Mouse (Mus musculus) heart, adult 2 months (tissue): ENCODE measurements around the gene Pakap.

ENCODE experiments used
- CTCF ChIP-seq: fragments of 200-600 bp; IDR thresholded peaks from 2 replicates; pipeline ENCODE4 v1.8.1; 2022; ENCODE audit warnings: antibody characterized with exemption, mild to moderate bottlenecking, moderate library complexity
- EP300 ChIP-seq: fragments of 200-500 bp; IDR thresholded peaks from 2 replicates; pipeline ENCODE4 v1.6.1; 2011; ENCODE audit warnings: low read depth, low read length, control low read depth; ENCODE audit not compliant: insufficient read depth
- POLR2A ChIP-seq: fragments of 200-500 bp; IDR thresholded peaks from 2 replicates; pipeline ENCODE4 v1.6.1; 2011; ENCODE audit warnings: mild to moderate bottlenecking, low read depth, low read length, control low read depth; ENCODE audit not compliant: insufficient read depth

DNA sequence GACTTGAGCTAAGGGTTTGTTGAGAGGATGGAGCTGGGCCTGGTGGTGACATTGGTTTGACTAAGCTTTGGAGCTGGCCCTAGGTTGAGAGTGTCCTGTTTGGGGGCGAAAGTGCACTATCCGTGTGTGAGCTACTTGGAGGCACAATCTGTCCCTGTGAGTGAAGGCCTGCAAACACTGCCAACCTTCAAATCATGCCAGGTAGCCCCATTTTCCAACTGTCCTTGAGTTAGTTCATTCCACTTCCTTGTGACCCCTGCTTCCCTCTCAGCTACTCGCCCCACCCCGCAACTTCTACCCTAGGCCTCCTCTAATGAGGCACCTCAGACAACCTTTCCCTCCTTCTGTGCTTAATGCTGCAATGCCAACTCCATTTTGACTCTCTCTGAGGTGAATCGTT, 234.0 kb downstream of the Pakap start:
- TF ChIP-seq CTCF (no peak), EP300 (no peak), POLR2A (no peak)
